Mouse (Mus musculus) midbrain, embryonic 14.5 days (tissue): ENCODE data around the gene Ext2. TPM values are rescaled to one million over a fixed set of nuclear protein-coding genes. Genes with fewer than 3 reads are reported as not detected.

ENCODE experiments used
- ATAC-seq: fragments of 200-750 bp; cut with Nextera tagmentation; 2 replicates; pipeline ENCODE4 v1.8.0; 2017; ENCODE audit warnings: moderate number of reproducible peaks, moderate library complexity; ENCODE audit not compliant: low FRiP score, low TSS enrichment
- DNase-seq: peaks from one replicate; pipeline ENCODE4 v3.0.0-alpha.2; 2015
- H3K27ac ChIP-seq: fragments of 300-500 bp; sonication (generic); replicated peaks from 2 replicates; pipeline ENCODE4 v1.5.1; 2014; ENCODE audit warnings: mild to moderate bottlenecking, low read depth, low read length, moderate library complexity
- H3K27me3 ChIP-seq: fragments of 300-500 bp; sonication (generic); 2 replicates; pipeline ENCODE4 v1.6.1; 2014; ENCODE audit warnings: low read length, control low read depth, mixed read lengths; ENCODE audit not compliant: control insufficient read depth, insufficient read depth
- H3K36me3 ChIP-seq: fragments of 300-500 bp; sonication (generic); 2 replicates; pipeline ENCODE4 v1.6.1; 2014; ENCODE audit warnings: low read length, control low read depth; ENCODE audit not compliant: control insufficient read depth, insufficient read depth
- H3K4me1 ChIP-seq: fragments of 300-500 bp; sonication (generic); 2 replicates; pipeline ENCODE4 v1.6.1; 2014; ENCODE audit warnings: mild to moderate bottlenecking, antibody characterized with exemption, low read length, control low read depth; ENCODE audit not compliant: control insufficient read depth, insufficient read depth
- H3K4me2 ChIP-seq: fragments of 300-500 bp; sonication (generic); 2 replicates; pipeline ENCODE4 v1.6.1; 2014; ENCODE audit warnings: mild to moderate bottlenecking, low read length, moderate library complexity
- H3K4me3 ChIP-seq: fragments of 300-500 bp; sonication (generic); replicated peaks from 2 replicates; pipeline ENCODE4 v1.5.1; 2014; ENCODE audit warnings: low read depth, low read length
- H3K9ac ChIP-seq: fragments of 300-500 bp; sonication (generic); replicated peaks from 2 replicates; pipeline ENCODE4 v1.6.1; 2014; ENCODE audit warnings: mild to moderate bottlenecking, low read length, moderate library complexity
- H3K9me3 ChIP-seq: fragments of 300-500 bp; sonication (generic); 2 replicates; pipeline ENCODE4 v1.6.1; 2016; ENCODE audit warnings: low read length, control low read depth, mixed read lengths; ENCODE audit not compliant: control insufficient read depth
- WGBS: fragments of 180-500 bp; shearing (Covaris S2); extraction: QIAGEN DNeasy Blood & Tissue Kit; methylation state at CpG from one replicate; pipeline ENCODE4 v1.1.7; 2014; 5-methylcytosine and 5-hydroxymethylcytosine counted together
- polyA plus RNA-seq: library from polyadenylated mRNA; unstranded; fragments of >200 nt; fragmentation: Nextera tagmentation; extraction: Ambion mirVana; gene quantifications from 2 replicates; pipeline ENCODE4 v1.2.1, GENCODE M21; 2014

Gene Ext2
- 61.0 and 69.9 TPM in 2 replicates for polyA plus RNA-seq

DNA sequence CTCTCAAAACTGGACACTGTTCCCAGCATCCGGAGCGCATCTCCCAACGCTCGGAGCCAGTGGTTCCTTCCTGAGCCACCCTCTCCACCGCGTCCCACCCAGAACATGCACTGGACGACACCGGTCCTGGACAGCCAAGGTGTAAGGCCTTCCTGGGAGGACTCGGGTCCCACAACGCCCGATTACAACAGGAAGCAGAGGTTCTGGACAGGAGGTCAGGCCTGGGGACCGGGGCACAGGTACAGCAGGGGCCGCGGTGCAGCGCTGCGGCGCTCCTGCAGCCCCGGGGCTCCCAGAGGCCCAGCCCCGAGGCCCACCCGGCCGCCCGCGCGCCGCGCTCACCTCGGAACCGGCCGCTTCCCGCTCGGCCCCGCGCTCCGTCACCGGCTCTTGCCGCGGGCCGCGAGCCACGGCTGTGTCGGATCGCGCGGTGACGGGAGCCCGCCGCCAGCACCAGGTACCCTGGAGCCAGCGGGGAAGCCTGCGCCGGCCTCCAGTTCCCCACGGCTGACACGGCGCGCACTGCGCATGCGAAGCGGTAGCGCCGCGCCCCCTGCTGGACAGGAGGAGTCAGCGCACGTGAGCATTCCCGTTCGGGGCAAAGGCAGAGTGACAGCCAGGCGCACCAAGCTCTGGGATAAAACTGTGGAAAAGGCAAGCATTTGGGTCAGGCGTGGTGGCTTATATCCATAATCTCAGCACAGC is at the start of gene Ext2:
Gene Ext2 (minus strand): TSS at position 524 of the 705 bp plus-strand sequence.
- H3K9ac ChIP-seq, result peak within 1 kb of the TSS; percentile 98
- peak; percentile 93 for ATAC-seq
- peak within 1 kb of the TSS; percentile 63 for H3K27ac ChIP-seq
- under 1% methylated on average over 66 of the region's 66 CpGs for WGBS
- 0 out of 2 replicates have a peak, but pooled peaks cover 5% of the 10 kb centered on the region for H3K36me3 ChIP-seq
- DNase-seq, result peak; percentile 96
- peak within 1 kb of the TSS; percentile 91 for H3K4me3 ChIP-seq
- H3K4me2 ChIP-seq, result peak within 1 kb of the TSS; percentile 71
- H3K4me1 ChIP-seq, result peaks cover 8% of the 10 kb centered on the region
- H3K9me3 ChIP-seq, result no peaks in the 10 kb centered on the region
- no peaks in the 10 kb centered on the region for H3K27me3 ChIP-seq

DNA sequence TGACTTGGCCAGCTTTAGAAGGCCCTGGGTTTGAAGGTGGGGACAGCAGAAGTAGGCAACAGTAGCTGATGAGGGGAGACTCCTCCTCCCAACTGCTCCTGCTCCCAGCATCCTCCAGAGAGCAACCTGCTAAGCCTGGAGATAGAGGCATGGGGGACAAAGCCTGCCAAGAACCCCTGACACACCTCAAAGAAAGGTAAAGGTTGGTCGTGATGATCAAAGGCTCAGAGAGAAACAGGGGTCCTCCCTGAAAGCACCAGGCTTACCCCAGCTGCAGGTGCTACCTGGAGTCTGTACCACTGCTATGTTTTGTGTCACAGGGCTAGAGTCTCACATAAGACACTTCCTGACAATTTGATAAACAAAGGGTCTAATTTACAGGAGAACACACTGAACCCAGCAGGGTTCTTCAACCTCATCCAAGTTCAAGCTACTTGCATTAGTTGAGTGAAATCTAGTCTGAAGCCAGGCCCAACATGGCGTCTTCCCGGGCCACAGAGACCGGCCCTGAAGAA is 49.1 kb upstream of the Ext2 start:
- Histone ChIP-seq H3K9ac (no peak overlapping the region), H3K9me3 (no peaks in the 10 kb centered on the region), H3K4me3 (no peak overlapping the region), H3K4me1 (peaks cover 6% of the 10 kb centered on the region; the same call in 1 of the 2 replicates), H3K27ac (no peak overlapping the region), H3K36me3 (no peaks in the 10 kb centered on the region), H3K27me3 (no peaks in the 10 kb centered on the region), H3K4me2 (no peak overlapping the region)
- WGBS, result 92% methylated on average over 4 of the region's 4 CpGs
- DNase-seq, result no peak
- no peak for ATAC-seq

DNA sequence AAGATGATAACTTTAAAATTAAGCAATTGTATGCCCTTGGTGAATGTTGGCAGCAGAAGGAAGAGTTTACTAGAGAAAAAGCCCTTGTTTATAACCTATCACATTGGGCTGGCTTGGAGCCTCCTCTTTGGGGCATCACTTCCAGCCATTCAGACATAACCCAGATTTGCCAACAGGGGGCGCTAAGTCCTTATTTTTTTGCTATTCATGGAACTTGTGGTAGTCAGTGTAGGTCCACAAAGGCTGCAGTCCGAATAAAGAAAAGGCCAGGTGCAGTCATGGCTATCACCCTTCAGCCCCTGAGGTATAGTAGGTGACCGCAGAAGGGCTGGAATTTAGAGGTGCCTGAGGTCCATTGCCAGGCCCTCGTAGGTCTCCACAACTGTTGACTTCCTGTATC is 48.5 kb upstream of the Ext2 start:
- WGBS, result 44% methylated on average over 4 of the region's 4 CpGs
- Histone ChIP-seq H3K9me3 (no peaks in the 10 kb centered on the region), H3K27ac (no peak overlapping the region), H3K9ac (no peak overlapping the region), H3K27me3 (no peaks in the 10 kb centered on the region), H3K36me3 (no peaks in the 10 kb centered on the region), H3K4me2 (no peak overlapping the region), H3K4me1 (peaks cover 6% of the 10 kb centered on the region; the same call in 1 of the 2 replicates), H3K4me3 (no peak overlapping the region)
- DNase-seq (peak; percentile 84), ATAC-seq (peak; percentile 17; the same call in 1 of the 2 replicates)

DNA sequence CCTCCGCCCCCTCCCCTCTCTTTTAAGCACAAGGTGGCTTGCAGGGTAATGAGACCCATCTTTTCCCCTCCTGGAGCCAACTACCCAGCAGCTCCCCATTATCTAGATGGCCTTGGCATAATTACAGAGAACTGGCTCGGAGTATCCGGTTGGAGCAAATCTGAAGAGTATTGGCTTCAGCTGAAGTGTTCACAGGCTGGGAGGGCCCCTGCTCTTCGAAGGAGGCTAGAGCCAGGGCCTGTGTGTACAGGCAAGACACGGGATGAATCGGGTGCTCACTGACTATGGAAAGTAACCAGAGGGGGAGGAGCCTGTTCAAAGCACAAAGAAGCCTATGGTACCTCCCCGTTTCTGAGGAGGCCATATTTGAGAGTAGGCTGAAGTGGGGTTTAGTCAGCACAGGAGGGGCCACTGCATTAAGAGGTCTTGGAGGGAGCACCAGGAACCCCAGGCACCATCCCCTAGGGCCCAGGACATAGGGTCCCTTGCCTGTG is 46.8 kb upstream of the Ext2 start, which contains the start of gene Accsl:
Gene Accsl (minus strand): TSS at position 51 of the 494 bp plus-strand sequence.
- Histone ChIP-seq H3K4me1 (peaks cover 6% of the 10 kb centered on the region; the same call in 1 of the 2 replicates), H3K9me3 (no peaks in the 10 kb centered on the region), H3K27ac (no peak within 1 kb of the TSS), H3K4me3 (no peak within 1 kb of the TSS), H3K9ac (no peak within 1 kb of the TSS), H3K4me2 (no peak within 1 kb of the TSS), H3K36me3 (no peaks in the 10 kb centered on the region), H3K27me3 (no peaks in the 10 kb centered on the region)
- ATAC-seq (no peak), DNase-seq (no peak)
- WGBS, result 71% methylated on average over 7 of the region's 7 CpGs

DNA sequence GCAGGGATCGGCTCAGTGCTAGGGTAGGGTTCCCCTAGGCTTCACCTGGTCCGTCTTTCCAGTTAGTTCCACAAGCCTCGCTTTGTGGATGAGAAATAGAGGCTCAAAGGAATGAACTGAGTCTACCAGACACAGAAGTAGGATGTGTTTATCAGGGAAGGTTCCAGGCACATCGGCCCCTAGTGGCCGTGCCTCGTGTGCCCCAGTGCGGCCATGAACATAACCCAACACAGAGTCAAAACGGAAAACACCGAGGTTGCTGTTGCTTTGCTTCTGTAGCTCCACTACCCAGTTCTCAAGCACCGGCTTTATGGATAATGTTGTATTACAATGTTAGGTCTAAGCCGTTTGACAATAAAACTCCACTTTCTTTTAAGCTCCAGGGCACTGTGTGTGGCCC is 46.2 kb upstream of the Ext2 start:
- Histone ChIP-seq H3K4me3 (no peak overlapping the region), H3K36me3 (no peaks in the 10 kb centered on the region), H3K9ac (no peak overlapping the region), H3K27ac (no peak overlapping the region), H3K27me3 (no peaks in the 10 kb centered on the region), H3K9me3 (no peaks in the 10 kb centered on the region), H3K4me1 (0 out of 2 replicates have a peak, but pooled peaks cover 3% of the 10 kb centered on the region), H3K4me2 (no peak overlapping the region)
- ATAC-seq (no peak), DNase-seq (no peak)
- 91% methylated on average over 11 of the region's 11 CpGs for WGBS

DNA sequence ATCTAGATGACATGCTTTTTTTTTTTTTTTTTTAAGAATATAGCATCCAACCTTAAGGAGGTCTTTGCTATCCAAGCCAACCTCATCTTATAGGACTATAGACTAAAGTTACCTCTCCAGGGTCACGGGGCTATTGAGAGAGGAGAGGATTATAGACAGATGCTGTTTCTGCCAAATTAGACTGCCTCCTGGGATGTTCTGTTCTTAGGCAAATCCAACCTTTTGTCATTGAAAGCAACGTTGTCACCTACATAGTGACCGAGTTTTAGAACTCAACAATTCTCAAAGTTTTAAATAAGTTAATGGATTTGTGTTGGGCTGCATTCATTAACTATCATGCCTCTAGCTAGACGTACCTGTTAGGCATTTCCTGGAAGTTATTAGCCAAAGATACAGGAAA is 40.9 kb upstream of the Ext2 start:
- H3K4me1 ChIP-seq, result no peaks in the 10 kb centered on the region
- ATAC-seq, result no peak
- no peak overlapping the region for H3K9ac ChIP-seq
- no peaks in the 10 kb centered on the region for H3K36me3 ChIP-seq
- H3K9me3 ChIP-seq, result no peaks in the 10 kb centered on the region
- no peak for DNase-seq
- 54% methylated on average over 4 of the region's 4 CpGs for WGBS
- no peak overlapping the region for H3K4me2 ChIP-seq
- H3K4me3 ChIP-seq, result no peak overlapping the region
- H3K27ac ChIP-seq, result no peak overlapping the region
- H3K27me3 ChIP-seq, result no peaks in the 10 kb centered on the region

GRCm38 (mm10) chr2:93858845-93859244 is 36.5 kb upstream of the Ext2 start:
- WGBS, result 78% methylated on average over 12 of the region's 12 CpGs
- Histone ChIP-seq H3K4me3 (no peak overlapping the region), H3K36me3 (no peaks in the 10 kb centered on the region), H3K27ac (no peak overlapping the region), H3K9me3 (no peaks in the 10 kb centered on the region), H3K27me3 (no peaks in the 10 kb centered on the region), H3K9ac (no peak overlapping the region), H3K4me1 (no peaks in the 10 kb centered on the region), H3K4me2 (no peak overlapping the region)
- no peak for DNase-seq
- ATAC-seq, result no peak

GRCm38 (mm10) chr2:93851303-93851702 is 28.9 kb upstream of the Ext2 start:
- no peaks in the 10 kb centered on the region for H3K27me3 ChIP-seq
- H3K27ac ChIP-seq, result no peak overlapping the region
- no peaks in the 10 kb centered on the region for H3K36me3 ChIP-seq
- peaks cover 7% of the 10 kb centered on the region for H3K4me1 ChIP-seq
- ATAC-seq (no peak), DNase-seq (no peak)
- H3K4me2 ChIP-seq, result no peak overlapping the region
- 84% methylated on average over 1 of the region's 1 CpGs for WGBS
- H3K4me3 ChIP-seq, result no peak overlapping the region
- no peaks in the 10 kb centered on the region for H3K9me3 ChIP-seq
- no peak overlapping the region for H3K9ac ChIP-seq
